Mouse (Mus musculus) left cerebral cortex, adult 18-20 months (tissue): Measurements from ENCODE around the gene Tapt1. TPM values are rescaled to one million over a fixed set of nuclear protein-coding genes. Genes with fewer than 3 reads are reported as not detected.

Experiments used
- DNase-seq, 2 experiments: peaks; one replicate each; pipeline ENCODE4 v3.0.0; 2021 to 2022; ENCODE audit warnings: low spot score in 2 of 2, mixed read lengths in 1 of 2
- long read RNA-seq, 2 experiments: library from polyadenylated mRNA; stranded (forward); transcript quantifications; one replicate each; pipeline ENCODE4 v2.0.0; 2021
- total RNA-seq, 2 experiments: library from RNA; stranded (reverse); gene quantifications; 2 replicates each; pipeline ENCODE4 v1.2.3; 2021

Gene Tapt1
- total RNA-seq: 10 to 100 TPM; 46.9 to 50.3 TPM
- long read RNA-seq, experiment 1, transcript Tapt1-201 (14 exons, 3,513 nt): major isoform, 57 of 78 reads
- long read RNA-seq, experiment 1, partial matches to known transcripts: 1 of 78 reads
- long read RNA-seq, experiment 1, other reads (novel, unspliced or antisense): 16 of 78 reads
- long read RNA-seq, experiment 2, transcript Tapt1-201 (14 exons, 3,513 nt): major isoform, 42 of 58 reads
- long read RNA-seq, experiment 2, partial matches to known transcripts: 3 of 58 reads
- long read RNA-seq, experiment 2, other reads (novel, unspliced or antisense): 12 of 58 reads

DNA sequence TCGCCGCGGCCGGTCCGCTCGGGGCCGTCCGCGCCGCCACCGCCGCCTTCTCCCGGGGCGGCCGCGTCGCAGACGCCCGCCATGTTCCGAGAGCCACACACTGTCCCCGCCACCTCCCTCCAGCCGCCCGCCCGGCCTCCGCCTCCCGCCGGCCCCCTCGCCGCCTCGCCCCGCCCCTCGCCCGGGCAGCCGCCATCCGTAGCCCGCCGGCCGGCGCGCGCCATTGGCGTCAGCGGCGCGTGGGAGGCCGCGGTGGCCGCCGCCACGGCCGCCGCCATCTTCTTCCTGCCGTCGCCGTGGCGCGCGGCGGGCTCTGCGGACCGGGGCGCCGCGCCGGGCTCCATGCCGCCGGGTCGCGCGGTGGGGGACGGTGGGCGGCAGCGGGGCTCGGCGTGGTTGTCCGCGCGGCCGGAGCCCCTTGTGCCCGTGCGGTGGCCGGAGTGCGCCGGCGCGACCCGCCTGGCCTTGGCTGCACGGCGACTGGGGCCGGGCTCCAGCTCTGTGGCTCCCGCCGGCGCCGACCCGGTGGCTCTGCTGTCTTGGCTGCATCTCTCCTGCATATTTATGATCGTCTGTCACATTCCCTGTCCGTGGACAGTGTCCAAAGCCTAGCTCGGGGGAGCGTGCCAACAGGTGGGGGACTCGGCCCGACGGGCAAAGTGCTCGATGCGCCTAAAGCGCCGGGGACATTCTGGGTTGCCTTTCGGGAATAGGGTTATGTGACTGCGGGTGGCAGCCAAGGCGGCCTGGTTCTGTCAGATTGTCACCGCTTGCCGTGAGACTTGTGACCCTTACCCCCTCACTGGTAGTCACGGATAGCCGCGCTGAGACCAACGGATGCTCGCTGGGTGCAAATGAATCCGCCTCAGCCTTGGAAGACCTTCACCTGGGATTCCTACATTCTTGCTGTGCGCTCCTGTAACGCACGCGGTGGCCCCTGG lies at the start of gene Tapt1:
Gene Tapt1 (minus strand): TSS at position 106 of the 941 bp plus-strand sequence.
- DNase-seq: peak; percentile 83 to 89

DNA sequence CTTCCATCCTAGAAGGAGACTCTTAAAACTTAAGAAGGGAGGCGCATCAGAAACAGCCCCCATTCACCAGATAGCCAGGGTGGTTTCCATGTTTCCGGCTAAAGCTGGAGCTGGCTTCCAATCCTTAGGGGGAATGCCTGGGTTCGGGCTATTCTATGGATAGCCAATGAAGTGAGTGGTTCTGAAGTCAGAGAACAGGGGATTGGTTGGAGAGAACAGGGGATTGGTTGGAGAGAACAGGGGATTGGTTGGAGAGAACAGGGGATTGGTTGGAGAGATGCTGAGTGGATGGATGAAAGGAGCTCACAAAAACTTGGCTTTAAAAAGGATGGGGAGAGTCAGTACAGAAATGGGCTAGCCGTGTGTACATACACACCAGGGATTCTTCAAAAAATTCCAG lies 45.1 kb upstream of the Tapt1 start:
- no peak for DNase-seq

DNA sequence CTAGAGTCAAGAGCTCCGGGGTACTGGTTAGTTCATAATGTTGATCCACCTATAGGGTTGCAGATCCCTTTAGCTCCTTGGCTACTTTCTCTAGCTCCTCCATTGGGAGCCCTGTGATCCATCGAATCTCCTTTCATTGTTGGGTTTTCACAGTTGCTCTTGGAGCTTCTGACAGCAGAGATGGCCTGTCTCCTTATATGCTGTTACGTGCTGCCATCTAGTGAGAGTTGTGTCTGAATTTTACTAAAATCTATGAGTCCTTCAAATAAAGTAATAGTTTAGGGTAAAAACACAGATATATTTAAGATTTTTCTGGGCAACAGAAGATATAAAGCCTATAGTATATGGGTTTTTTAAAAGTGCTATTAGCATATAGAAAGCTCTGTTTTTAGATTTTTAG lies 42.1 kb upstream of the Tapt1 start:
- peak; percentile 27 to 31 for DNase-seq

DNA sequence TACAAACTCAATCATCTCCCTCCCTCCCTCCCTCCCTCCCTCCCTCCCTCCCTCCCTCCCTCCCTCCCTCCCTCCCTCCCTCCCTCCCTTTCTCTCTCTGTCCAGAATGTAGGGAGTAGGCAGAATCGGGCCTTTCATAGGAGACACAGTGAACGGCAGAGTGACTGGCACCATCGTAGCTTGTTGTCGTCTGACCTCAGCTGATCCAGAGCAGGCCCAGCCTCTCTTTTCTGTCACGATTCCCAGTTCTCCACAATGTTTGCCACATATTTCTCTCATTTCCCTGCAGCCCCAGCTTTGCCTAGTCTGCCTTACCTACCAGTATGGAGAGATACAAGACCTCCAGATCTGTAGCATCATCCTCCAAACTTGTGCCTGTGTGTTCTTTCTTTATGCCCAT lies 35.3 kb upstream of the Tapt1 start:
- no peak for DNase-seq

DNA sequence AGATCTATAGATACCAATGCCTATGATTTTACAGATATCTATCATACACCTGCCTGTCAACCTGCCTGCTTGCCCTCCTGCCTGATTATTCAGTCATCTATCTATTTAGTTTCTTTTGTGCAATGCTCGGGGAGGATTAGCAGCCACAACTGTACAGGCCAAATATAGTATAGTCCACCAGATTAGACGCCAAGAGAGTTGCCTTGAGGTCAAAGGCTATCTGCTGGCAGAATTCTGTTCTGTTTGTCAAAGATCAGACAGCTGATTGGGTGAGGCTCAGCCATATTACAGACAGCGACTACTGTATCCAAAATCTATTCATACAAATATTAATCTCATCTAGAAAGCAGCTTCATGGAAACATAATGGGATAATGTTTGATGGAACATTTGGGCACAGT lies 34.7 kb upstream of the Tapt1 start:
- DNase-seq: no peak

DNA sequence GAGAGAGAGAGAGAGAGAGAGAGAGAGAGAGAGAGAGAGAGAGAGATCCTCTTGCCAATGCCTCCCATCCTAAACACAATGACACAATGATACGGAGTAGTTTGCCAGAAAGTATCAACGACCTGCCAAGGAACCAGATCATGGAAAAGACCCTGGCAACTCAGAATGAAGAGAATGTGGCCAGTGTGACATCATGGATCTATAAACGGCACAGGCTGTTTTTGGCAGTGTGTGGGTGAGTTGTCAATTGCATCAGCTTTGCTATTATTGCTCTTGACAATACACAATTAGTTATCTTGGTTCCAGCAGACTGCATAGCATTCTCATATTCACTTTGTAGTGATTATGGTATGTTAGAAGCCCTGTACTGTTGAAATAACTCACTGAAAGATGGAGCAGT lies 33.3 kb upstream of the Tapt1 start:
- no peak for DNase-seq

DNA sequence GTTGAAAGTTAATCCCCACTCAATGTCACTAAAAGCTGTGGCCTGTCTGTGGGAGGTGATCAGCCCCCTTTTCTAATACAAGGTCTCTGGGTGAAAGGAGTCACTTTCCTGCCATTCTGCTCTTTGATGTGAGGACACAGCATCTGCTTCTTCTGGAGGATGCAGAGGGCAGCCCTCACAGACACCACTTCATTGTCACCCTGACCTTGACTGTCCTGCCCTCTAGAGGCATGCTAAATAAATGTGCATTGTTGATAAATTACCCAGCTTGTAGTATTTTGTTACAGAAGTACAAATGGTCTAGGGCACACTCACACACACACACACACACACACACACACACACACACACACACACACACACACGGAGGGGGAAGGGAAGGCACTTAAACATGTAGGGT lies 31.7 kb upstream of the Tapt1 start:
- DNase-seq: no peak

DNA sequence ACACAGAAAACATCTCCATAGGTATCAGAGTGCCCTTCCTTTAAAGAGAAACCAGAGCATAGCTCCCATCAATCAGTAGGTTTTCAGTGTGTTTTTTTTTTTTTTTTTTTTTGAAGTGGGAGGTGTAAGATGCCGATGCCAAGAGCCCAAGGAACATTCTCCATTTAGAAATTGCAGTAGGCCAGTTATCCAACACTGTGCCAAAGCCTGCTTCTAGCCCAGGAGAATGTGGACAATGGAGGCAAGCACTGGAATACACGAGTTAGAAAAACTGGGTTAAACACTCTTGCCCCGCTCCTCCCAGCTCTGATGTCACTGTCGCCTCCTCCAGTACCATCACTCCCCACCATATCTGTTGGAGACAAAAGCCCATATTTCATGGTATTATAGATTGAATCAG lies 31.0 kb upstream of the Tapt1 start:
- peak; percentile 33 to 41 for DNase-seq

DNA sequence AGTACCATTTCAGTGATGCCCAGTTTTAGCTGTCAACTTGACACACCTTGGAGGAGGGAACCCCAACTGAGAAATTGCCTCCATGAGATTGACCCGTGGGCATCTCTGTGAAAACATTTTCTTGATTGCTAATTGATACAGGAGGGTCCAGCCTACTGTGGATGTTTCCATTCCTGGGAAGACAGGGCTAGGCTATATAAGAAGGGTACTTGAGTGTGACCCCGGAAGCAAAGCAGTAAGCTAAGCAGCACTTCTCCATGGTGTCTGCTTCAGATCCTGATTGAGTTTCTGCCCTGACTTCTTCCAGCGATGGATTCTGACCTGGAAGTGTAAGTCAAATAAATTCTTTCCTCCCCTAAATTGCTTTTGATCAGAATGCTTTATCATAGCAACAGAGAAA lies 30.1 kb upstream of the Tapt1 start:
- no peak for DNase-seq

DNA sequence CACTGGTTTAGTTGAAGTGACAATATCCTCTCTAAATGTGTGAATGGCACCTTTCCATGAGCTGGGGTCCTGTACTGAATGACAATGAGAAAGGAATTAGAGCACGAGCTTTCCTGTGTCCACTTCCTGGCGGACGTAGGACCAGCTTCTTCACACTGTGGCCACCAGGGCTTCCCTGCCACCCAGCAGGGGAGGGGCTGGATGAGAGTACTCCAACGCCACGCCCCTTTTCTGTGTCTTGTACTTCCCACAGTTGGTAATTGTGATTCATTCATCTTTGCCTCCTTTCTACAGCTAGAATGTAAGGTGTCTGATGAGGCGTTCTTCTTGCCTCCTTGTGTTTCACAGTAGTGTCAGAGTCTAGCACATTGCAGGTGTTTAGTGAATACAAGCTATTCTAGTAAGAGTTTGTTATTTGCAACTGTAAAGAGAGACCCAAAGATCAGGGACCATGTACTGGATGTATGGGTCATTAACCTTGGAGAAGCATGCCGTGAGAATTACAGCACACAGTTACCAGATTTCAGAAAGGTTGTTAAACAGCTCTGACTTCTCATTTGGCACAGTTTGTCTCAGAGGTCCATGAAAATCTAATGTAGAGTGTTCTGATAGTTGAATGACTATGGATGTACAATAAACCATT lies 29.5 kb upstream of the Tapt1 start:
- DNase-seq: no peak

DNA sequence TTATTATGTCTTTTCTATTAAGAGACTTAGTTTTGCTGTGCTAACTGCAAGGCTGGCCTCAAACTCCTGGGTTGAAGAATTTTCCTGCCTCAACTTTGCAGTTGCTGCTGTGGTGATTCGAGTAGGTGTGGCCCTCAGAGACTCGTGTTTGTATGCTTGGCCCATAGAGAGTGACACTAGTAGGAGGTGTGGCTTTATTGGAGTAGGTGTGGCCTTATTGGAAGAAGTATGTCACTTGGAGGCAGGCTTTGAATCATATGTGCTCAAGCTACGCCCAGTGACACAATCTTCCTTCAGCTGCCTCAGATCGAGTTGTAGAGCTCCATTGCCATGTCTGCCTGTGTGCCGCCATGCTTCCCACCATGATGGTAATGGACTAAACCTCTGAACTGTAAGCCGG lies 27.0 kb upstream of the Tapt1 start:
- DNase-seq: no peak

DNA sequence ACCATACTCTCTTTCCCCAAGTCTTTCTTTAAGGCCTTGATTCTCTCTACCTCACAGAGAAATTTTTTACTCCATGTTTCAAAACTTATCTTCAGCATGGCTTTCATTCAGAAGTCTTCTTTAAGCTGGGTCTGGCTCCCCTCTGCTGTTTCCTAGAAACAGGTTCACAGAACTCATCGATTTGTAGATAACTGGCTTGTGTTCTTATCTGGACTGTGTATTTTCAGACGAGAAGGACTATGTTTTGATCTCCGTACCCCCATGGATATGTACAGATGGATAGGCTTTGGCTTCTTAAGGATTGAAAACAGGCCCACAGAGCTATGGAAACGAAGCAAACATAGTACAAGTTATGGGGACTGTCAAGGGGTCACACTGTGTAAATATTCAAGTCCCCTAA lies 26.0 kb upstream of the Tapt1 start:
- no peak for DNase-seq

DNA sequence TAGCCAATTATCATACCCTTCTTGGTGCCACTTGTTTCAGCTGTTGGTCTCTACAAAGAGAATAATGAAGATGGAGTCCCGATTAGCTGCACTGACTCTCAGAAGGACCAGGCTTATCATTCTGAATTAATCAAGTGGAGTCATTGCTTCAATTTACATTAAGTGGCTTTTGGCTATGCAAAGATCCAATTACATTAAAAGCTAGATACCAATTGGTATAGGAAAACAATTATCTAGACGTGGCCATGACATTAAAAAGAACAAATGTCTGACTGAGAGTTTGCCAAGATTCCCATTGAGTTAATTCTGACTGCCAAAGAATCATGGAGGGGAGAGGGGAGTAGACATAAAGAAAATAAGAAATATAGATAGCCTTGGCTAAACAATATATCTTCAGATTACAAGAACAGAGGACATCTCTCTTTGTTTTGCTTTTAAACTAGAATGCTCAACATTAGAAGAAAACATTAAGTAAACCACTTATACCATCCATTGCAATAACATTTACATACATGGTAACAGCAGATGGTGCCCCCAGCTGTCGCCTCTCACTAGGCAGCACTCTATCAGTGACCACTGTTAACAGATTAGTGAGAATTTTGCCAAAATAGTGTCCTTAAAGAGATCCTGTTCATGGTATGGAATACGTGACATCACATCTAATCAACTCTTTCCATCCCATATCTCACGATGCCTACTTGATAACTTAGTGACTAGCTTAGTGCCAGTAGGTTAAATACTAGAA lies 24.0 kb upstream of the Tapt1 start:
- DNase-seq: no peak

DNA sequence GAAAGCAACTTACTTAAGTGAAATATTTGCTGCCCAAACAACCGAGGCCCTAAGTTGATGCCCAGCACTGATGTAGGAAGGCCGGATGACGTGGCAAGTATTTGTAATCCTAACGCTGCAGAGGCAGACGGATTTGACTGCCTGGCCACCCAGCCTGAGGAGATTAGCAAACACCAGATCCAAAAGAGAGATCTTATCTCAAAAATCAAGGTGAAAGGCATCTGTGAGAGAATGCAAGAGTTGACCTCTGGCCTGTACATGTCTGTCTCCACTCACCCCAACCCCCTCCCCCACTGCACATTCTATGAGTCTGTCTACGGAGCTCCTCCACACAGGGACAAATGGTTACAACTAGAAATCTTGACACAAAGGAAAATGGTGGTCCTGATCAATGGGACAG lies 22.9 kb upstream of the Tapt1 start:
- no peak for DNase-seq

DNA sequence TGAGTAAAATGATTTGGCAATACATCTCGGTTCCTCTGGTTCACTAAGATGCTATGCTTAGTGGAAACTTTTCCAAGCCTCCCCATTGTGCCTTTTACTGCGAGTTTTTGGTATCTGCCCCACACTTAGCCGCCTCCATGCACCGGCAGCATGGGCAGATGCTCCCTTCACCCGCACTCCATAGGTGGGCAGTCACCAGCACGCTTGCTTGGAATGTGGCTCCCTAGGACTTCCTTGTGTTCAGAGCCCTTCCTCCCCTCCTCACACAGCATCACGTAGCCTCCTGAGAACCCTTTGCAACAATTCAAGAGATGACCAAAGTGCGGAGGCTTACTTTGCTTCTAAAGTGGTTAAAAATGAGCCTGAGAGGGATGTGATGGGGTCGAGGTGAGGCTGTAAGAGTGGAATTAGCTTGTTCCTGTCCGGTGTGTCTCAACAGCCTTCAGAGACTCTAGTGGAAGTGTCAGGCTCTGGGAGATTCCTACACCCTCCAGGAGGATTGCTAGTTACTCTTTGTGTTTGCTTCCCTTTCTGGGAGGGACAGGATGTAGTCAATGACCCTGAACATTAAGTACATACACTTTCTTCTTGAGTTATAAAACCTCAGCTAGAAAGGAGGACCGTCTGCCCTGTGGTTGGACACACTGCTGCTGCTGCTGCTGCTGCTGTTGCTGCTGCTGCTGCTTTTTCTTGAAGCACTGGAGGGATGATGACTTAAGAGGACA lies 20.2 kb upstream of the Tapt1 start:
- no peak for DNase-seq

DNA sequence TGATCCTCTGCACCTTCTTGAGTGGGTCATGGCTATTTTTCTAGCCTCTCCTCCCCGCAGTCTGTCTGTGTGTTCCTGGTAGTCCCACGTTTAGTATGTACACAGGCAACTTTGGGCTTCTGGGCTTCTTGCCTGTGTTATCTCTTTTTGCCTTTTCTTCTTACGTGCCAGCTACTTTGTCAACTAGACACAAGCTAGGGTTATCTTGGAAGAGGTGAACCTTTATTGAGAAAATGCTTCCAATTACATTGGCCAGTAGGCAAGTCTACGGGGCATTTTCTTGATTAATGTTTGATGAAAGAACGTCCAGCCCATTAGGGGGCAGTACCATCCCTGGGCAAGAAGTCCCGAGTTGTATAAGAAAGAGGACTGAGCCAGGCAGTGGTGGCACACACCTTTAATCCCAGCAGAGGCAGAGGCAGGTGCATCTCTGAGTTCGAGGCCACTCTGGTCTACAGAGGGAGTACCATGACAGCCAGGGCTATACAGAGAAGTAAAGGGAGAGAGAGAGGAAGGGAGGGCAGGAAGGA lies 18.5 kb upstream of the Tapt1 start:
- DNase-seq: no peak

DNA sequence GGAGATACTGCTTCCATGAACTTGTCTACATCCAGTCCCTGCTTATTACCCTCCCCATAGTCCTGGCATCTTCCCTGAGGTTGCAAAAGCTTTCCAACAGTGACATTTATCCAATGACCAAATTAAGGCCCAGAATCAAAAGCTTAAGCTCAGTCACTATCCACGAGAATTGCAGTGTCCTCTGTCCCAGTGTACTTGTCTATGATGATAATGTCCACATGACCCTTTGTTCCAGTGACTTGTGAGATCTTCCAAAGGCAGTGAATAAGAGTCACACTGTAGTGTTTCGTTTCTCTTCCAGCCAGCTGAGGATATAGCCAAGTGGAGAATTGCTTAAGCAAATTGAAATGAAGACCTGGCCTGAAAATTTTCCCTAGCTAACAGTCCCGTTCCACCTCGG lies 16.4 kb upstream of the Tapt1 start:
- DNase-seq: no peak

DNA sequence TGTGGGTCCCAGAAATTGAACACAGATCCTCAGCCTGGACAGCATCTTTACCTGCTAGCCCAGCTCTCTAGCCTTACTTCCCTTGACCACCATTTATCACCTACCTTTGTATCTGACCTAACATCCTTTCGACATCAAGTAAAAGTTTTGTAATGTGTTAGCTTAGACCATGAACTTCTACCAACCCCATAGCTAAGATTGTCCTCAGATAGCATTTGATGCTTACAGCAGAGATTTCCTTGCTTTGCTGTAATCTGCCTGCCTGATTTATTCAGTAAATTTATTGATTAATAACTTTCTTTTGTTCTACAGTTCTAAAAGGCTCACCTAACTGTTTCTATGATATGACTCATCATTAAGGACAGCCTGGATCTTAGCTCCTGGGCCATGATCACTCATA lies 15.3 kb upstream of the Tapt1 start:
- DNase-seq: no peak

DNA sequence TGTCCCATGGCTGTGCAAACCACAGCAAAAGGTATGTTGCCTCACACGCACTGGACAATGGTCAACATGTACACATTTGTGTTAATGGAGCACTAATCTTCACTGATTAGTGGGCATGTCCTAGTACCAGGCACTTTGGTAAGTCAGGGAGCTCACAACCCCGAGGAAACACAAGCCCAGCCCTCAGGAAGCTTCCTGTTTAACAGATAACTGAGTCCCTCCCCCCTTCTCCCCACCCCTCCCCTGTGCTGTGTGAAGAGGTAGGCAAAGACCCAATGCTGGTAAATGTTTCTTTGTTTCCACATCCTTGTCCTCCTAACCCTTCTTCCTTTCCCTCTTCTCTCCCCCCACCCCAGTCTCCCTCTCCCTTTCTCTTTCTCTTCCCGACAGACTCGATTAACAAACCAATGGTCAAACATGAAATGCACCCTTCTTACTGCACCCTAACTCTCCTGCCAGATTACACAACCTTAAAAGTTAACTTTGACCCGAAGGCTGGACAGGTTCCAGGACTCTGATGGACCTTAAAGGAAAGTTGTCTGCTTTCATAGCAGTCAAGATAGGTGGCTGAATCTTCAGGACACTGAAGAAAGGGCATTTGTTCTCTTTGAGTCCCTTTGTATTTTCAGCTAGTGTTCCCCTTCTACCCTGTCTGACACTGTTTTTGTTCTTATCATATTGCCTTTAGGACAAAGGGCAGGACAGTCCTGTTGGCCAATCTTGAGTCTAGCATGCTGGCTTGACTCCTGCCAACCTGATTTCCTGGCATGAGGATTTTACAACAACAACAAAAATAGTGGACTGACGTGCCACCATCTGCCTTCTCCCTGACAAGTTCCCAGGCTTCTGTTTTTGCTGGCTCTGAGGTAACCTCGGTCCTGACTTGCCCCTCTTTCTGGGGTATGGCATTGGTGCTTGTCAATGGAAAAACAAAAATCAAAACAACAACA lies 13.0 kb upstream of the Tapt1 start:
- DNase-seq: no peak
